Mouse (Mus musculus) stomach, postnatal 0 days (tissue): Measurements from ENCODE around the gene Ankrd31.

Experiments
- CTCF ChIP-seq: IDR thresholded peaks from 2 replicates; pipeline ENCODE4 v1.5.1; 2016; ENCODE audit warnings: antibody characterized with exemption, low read depth, mild to moderate bottlenecking, moderate library complexity
- EP300 ChIP-seq: optimal IDR thresholded peaks from 2 replicates; pipeline ENCODE3; 2016; ENCODE audit warnings: antibody characterized with exemption

- no peak for TF ChIP-seq CTCF
- no peak for TF ChIP-seq EP300
Observed at GRCm38 (mm10) chr13:96717821-96718220, 30.3 kb upstream of the Ankrd31 start.
